Mouse (Mus musculus) E14TG2a.4 (cell line): ENCODE results near the gene Ppp4r2.
"Not testable (repeated sequence)": the region's sequence is repeated elsewhere in the genome, so short reads cannot be mapped to it uniquely, and the experiment has no call there.

ENCODE experiments used
- H3K27me3 ChIP-seq: 2 replicates; pipeline ENCODE4 v1.6.1; 2014; ENCODE audit warnings: low read length, control low read depth; ENCODE audit not compliant: insufficient read depth
- H3K36me3 ChIP-seq: 2 replicates; pipeline ENCODE4 v1.6.1; 2014; ENCODE audit warnings: low read length, control low read depth; ENCODE audit not compliant: insufficient read depth
- H3K4me1 ChIP-seq: replicated peaks from 2 replicates; pipeline ENCODE4 v1.6.1; 2014; ENCODE audit warnings: low read depth, low read length, control low read depth
- H3K4me3 ChIP-seq: replicated peaks from 2 replicates; pipeline ENCODE4 v1.5.1; 2014; ENCODE audit warnings: mild to moderate bottlenecking, low read length
- H3K9me3 ChIP-seq: 2 replicates; pipeline ENCODE4 v1.6.1; 2014; ENCODE audit warnings: low read length, control low read depth
- CTCF ChIP-seq: conservative IDR thresholded peaks from 2 replicates; pipeline ENCODE4 v1.5.1; 2014; ENCODE audit warnings: low read length
- NANOG ChIP-seq: IDR thresholded peaks from 2 replicates; pipeline ENCODE4 v1.6.1; 2014; ENCODE audit warnings: borderline replicate concordance, low read length, mixed read lengths
- POU5F1 ChIP-seq: IDR thresholded peaks from 2 replicates; pipeline ENCODE4 v1.6.1; 2014; ENCODE audit warnings: low read length, borderline replicate concordance

The Ppp4r2 gene

GRCm38 (mm10) chr6:100834489-100835160 is 1.2 kb downstream of the Ppp4r2 start:
- Histone ChIP-seq H3K4me3 (peak overlapping the region; percentile 88), H3K9me3 (no peaks in the 10 kb centered on the region), H3K36me3 (peaks cover 50% of the 10 kb centered on the region), H3K4me1 (peaks cover 43% of the 10 kb centered on the region), H3K27me3 (peaks cover 8% of the 10 kb centered on the region; the same call in 1 of the 2 replicates)
- no peak for TF ChIP-seq NANOG
- TF ChIP-seq CTCF: no peak
- TF ChIP-seq POU5F1: no peak

GRCm38 (mm10) chr6:100845058-100845457 is 11.6 kb downstream of the Ppp4r2 start:
- H3K27me3 ChIP-seq: no peaks in the 10 kb centered on the region
- H3K36me3 ChIP-seq: peaks cover 89% of the 10 kb centered on the region
- no peaks in the 10 kb centered on the region for H3K9me3 ChIP-seq
- no peak for TF ChIP-seq CTCF
- TF ChIP-seq NANOG: no peak
- TF ChIP-seq POU5F1: no peak
- peaks cover 67% of the 10 kb centered on the region for H3K4me1 ChIP-seq
- no peak overlapping the region for H3K4me3 ChIP-seq

GRCm38 (mm10) chr6:100847264-100847663 is 13.8 kb downstream of the Ppp4r2 start:
- H3K27me3 ChIP-seq: no peaks in the 10 kb centered on the region
- peaks cover 88% of the 10 kb centered on the region for H3K36me3 ChIP-seq
- H3K4me3 ChIP-seq: no peak overlapping the region
- no peaks in the 10 kb centered on the region for H3K9me3 ChIP-seq
- TF ChIP-seq CTCF (no peak), NANOG (no peak), POU5F1 (no peak)
- H3K4me1 ChIP-seq: peaks cover 76% of the 10 kb centered on the region

- TF ChIP-seq NANOG (no peak), POU5F1 (no peak)
- Histone ChIP-seq H3K4me1 (peaks cover 69% of the 10 kb centered on the region), H3K9me3 (no peaks in the 10 kb centered on the region), H3K4me3 (no peak overlapping the region), H3K27me3 (no peaks in the 10 kb centered on the region), H3K36me3 (peaks cover 82% of the 10 kb centered on the region)
Observed at GRCm38 (mm10) chr6:100848682-100849375, 15.4 kb downstream of the Ppp4r2 start.

- H3K36me3 ChIP-seq: peaks cover 82% of the 10 kb centered on the region
- no peak for TF ChIP-seq POU5F1
- TF ChIP-seq NANOG: no peak
- TF ChIP-seq CTCF: no peak
- H3K27me3 ChIP-seq: no peaks in the 10 kb centered on the region
- peaks cover 60% of the 10 kb centered on the region for H3K4me1 ChIP-seq
- no peaks in the 10 kb centered on the region for H3K9me3 ChIP-seq
- H3K4me3 ChIP-seq: no peak overlapping the region
Observed at GRCm38 (mm10) chr6:100850671-100851081, 17.3 kb downstream of the Ppp4r2 start.

- Histone ChIP-seq H3K9me3 (no peaks in the 10 kb centered on the region), H3K4me3 (no peak overlapping the region), H3K27me3 (no peaks in the 10 kb centered on the region), H3K4me1 (peaks cover 56% of the 10 kb centered on the region), H3K36me3 (peaks cover 80% of the 10 kb centered on the region)
- TF ChIP-seq CTCF (no peak), NANOG (no peak), POU5F1 (no peak)
Observed at GRCm38 (mm10) chr6:100851083-100851482, 17.7 kb downstream of the Ppp4r2 start.

- Histone ChIP-seq H3K4me3 (no peak overlapping the region), H3K36me3 (peaks cover 62% of the 10 kb centered on the region), H3K27me3 (no peaks in the 10 kb centered on the region), H3K9me3 (no peaks in the 10 kb centered on the region), H3K4me1 (no peaks in the 10 kb centered on the region)
- TF ChIP-seq CTCF: no peak
- no peak for TF ChIP-seq POU5F1
- no peak for TF ChIP-seq NANOG
Observed at GRCm38 (mm10) chr6:100865321-100865720, 31.9 kb downstream of the Ppp4r2 start.

GRCm38 (mm10) chr6:100865788-100866187 is 32.4 kb downstream of the Ppp4r2 start:
- not testable (repeated sequence) for H3K27me3 ChIP-seq, H3K9me3 ChIP-seq, H3K4me3 ChIP-seq

GRCm38 (mm10) chr6:100866246-100866645 is 32.8 kb downstream of the Ppp4r2 start:
- not testable (repeated sequence) for H3K27me3 ChIP-seq, H3K4me1 ChIP-seq, H3K4me3 ChIP-seq, H3K9me3 ChIP-seq
- H3K36me3 ChIP-seq: peaks cover 53% of the 10 kb centered on the region

More at GRCm38 (mm10) chr6:100865788-100866187, 32.4 kb downstream of the Ppp4r2 start:
- H3K36me3 ChIP-seq: peaks cover 58% of the 10 kb centered on the region
- H3K4me1 ChIP-seq: not testable (repeated sequence)
